Mouse (Mus musculus) forebrain, embryonic 16.5 days (tissue): ENCODE measurements around the gene Atrnl1. TPM values are rescaled to one million over a fixed set of nuclear protein-coding genes. Genes with fewer than 3 reads are reported as not detected.

Source experiments
- ATAC-seq: fragments of 200-750 bp; cut with Nextera tagmentation; 2 replicates; pipeline ENCODE4 v1.8.0; 2017; ENCODE audit warnings: mild to moderate bottlenecking, moderate library complexity
- H3K27ac ChIP-seq: fragments of 300-500 bp; sonication (generic); 2 replicates; pipeline ENCODE4 v1.5.1; 2014; ENCODE audit warnings: low read length, control low read depth
- H3K27me3 ChIP-seq: fragments of 300-500 bp; sonication (generic); replicated peaks from 2 replicates; pipeline ENCODE4 v1.6.1; 2014; ENCODE audit warnings: low read length; ENCODE audit not compliant: control insufficient read depth, insufficient read depth
- H3K36me3 ChIP-seq: fragments of 300-500 bp; sonication (generic); 2 replicates; pipeline ENCODE4 v1.6.1; 2014; ENCODE audit not compliant: control insufficient read depth, insufficient read depth
- H3K4me1 ChIP-seq: fragments of 300-500 bp; sonication (generic); replicated peaks from 2 replicates; pipeline ENCODE4 v1.6.1; 2014; ENCODE audit warnings: low read length; ENCODE audit not compliant: control insufficient read depth, insufficient read depth
- H3K4me2 ChIP-seq: fragments of 300-500 bp; sonication (generic); 2 replicates; pipeline ENCODE4 v1.6.1; 2014; ENCODE audit warnings: mild to moderate bottlenecking, low read length, control low read depth
- H3K4me3 ChIP-seq: fragments of 300-500 bp; sonication (generic); replicated peaks from 2 replicates; pipeline ENCODE4 v1.5.1; 2014; ENCODE audit warnings: mild to moderate bottlenecking, low read length, control low read depth
- H3K9ac ChIP-seq: fragments of 300-500 bp; sonication (generic); replicated peaks from 2 replicates; pipeline ENCODE4 v1.6.1; 2014; ENCODE audit warnings: low read depth, low read length, control low read depth
- H3K9me3 ChIP-seq: fragments of 300-500 bp; sonication (generic); 2 replicates; pipeline ENCODE4 v1.6.1; 2016; ENCODE audit warnings: low read length; ENCODE audit not compliant: control insufficient read depth
- WGBS: fragments of 180-500 bp; shearing (Covaris S2); extraction: QIAGEN DNeasy Blood & Tissue Kit; methylation state at CpG from one replicate; pipeline ENCODE4 v1.1.7; 2014; 5-methylcytosine and 5-hydroxymethylcytosine counted together
- polyA plus RNA-seq: library from polyadenylated mRNA; unstranded; fragments of >200 nt; fragmentation: Nextera tagmentation; extraction: Ambion mirVana; gene quantifications from 2 replicates; pipeline ENCODE4 v1.2.1, GENCODE M21; 2015

Atrnl1 gene
- polyA plus RNA-seq, 1 experiment from 2014 or later = 8.3 TPM

GRCm38 (mm10) chr19:57603593-57603992 is 7.2 kb upstream of the Atrnl1 start:
- Histone ChIP-seq H3K27ac (no peak overlapping the region), H3K4me2 (no peak overlapping the region), H3K4me1 (peaks cover 12% of the 10 kb centered on the region), H3K4me3 (no peak overlapping the region), H3K36me3 (no peaks in the 10 kb centered on the region), H3K9ac (no peak overlapping the region), H3K9me3 (no peaks in the 10 kb centered on the region), H3K27me3 (no peaks in the 10 kb centered on the region)
- no peak for ATAC-seq
- 84% methylated on average over 3 of the region's 3 CpGs for WGBS

- Histone ChIP-seq H3K27ac (no peak overlapping the region), H3K9me3 (no peaks in the 10 kb centered on the region), H3K4me3 (no peak overlapping the region), H3K4me1 (peaks cover 8% of the 10 kb centered on the region), H3K36me3 (no peaks in the 10 kb centered on the region), H3K27me3 (no peaks in the 10 kb centered on the region), H3K4me2 (no peak overlapping the region), H3K9ac (no peak overlapping the region)
- ATAC-seq = no peak
- 93% methylated on average over 3 of the region's 3 CpGs for WGBS
These were observed 4.9 kb upstream of the Atrnl1 start for GRCm38 (mm10) chr19:57605941-57606340.

- no peak overlapping the region for H3K27ac ChIP-seq
- 93% methylated on average over 10 of the region's 10 CpGs for WGBS
- ATAC-seq = no peak
- H3K36me3 ChIP-seq = no peaks in the 10 kb centered on the region
- no peaks in the 10 kb centered on the region for H3K9me3 ChIP-seq
- H3K9ac ChIP-seq = no peak overlapping the region
- peaks cover 8% of the 10 kb centered on the region for H3K4me1 ChIP-seq
- H3K27me3 ChIP-seq = no peaks in the 10 kb centered on the region
- no peak overlapping the region for H3K4me2 ChIP-seq
- no peak overlapping the region for H3K4me3 ChIP-seq
These were observed 4.5 kb upstream of the Atrnl1 start for GRCm38 (mm10) chr19:57606351-57606750.

GRCm38 (mm10) chr19:57609361-57610057 is 1.3 kb upstream of the Atrnl1 start:
- Histone ChIP-seq H3K9me3 (no peaks in the 10 kb centered on the region), H3K4me1 (peaks cover 23% of the 10 kb centered on the region), H3K27ac (peak overlapping the region; percentile 98), H3K9ac (peak overlapping the region; percentile 90), H3K4me2 (peak overlapping the region; percentile 97), H3K36me3 (no peaks in the 10 kb centered on the region), H3K27me3 (no peaks in the 10 kb centered on the region), H3K4me3 (peak overlapping the region; percentile 78)
- ATAC-seq = no peak
- WGBS = 2% methylated on average over 12 of the region's 12 CpGs

GRCm38 (mm10) chr19:57610058-57610475 is 767 bp upstream of the Atrnl1 start:
- 0% methylated on average over 21 of the region's 21 CpGs for WGBS
- peak overlapping the region; percentile 78 for H3K4me3 ChIP-seq

GRCm38 (mm10) chr19:57611291-57612178 is 701 bp downstream of the Atrnl1 start:
- H3K27ac ChIP-seq = peak overlapping the region; percentile 98
- H3K36me3 ChIP-seq = no peaks in the 10 kb centered on the region
- H3K9ac ChIP-seq = peak overlapping the region; percentile 90
- no peaks in the 10 kb centered on the region for H3K9me3 ChIP-seq
- peak overlapping the region; percentile 78 for H3K4me3 ChIP-seq
- WGBS = under 1% methylated on average over 49 of the region's 57 CpGs
- H3K4me1 ChIP-seq = peaks cover 23% of the 10 kb centered on the region
- no peaks in the 10 kb centered on the region for H3K27me3 ChIP-seq
- peak; percentile 61 for ATAC-seq
- H3K4me2 ChIP-seq = peak overlapping the region; percentile 97

More at GRCm38 (mm10) chr19:57610058-57610475, 767 bp upstream of the Atrnl1 start:
- Histone ChIP-seq H3K4me2 (peak overlapping the region; percentile 97), H3K4me1 (peaks cover 23% of the 10 kb centered on the region), H3K27me3 (no peaks in the 10 kb centered on the region), H3K9ac (peak overlapping the region; percentile 90), H3K27ac (peak overlapping the region; percentile 98), H3K9me3 (no peaks in the 10 kb centered on the region), H3K36me3 (no peaks in the 10 kb centered on the region)
- ATAC-seq = peak; percentile 27

- 9% methylated on average over 2 of the region's 2 CpGs for WGBS
- Histone ChIP-seq H3K36me3 (no peaks in the 10 kb centered on the region), H3K4me3 (peak overlapping the region; percentile 78), H3K4me2 (peak overlapping the region; percentile 97), H3K4me1 (peaks cover 23% of the 10 kb centered on the region), H3K9me3 (no peaks in the 10 kb centered on the region), H3K27ac (no peak overlapping the region; the same call in 1 of the 2 replicates), H3K9ac (peak overlapping the region; percentile 90), H3K27me3 (no peaks in the 10 kb centered on the region)
- no peak for ATAC-seq
These were observed 1.3 kb downstream of the Atrnl1 start for GRCm38 (mm10) chr19:57612179-57612472.

- Histone ChIP-seq H3K36me3 (no peaks in the 10 kb centered on the region), H3K4me3 (no peak overlapping the region), H3K27ac (no peak overlapping the region), H3K9me3 (no peaks in the 10 kb centered on the region), H3K4me2 (no peak overlapping the region), H3K4me1 (peaks cover 16% of the 10 kb centered on the region), H3K27me3 (no peaks in the 10 kb centered on the region), H3K9ac (no peak overlapping the region)
- 73% methylated on average over 9 of the region's 9 CpGs for WGBS
- ATAC-seq = no peak
These were observed 5.3 kb downstream of the Atrnl1 start for GRCm38 (mm10) chr19:57615972-57616621.

- no peaks in the 10 kb centered on the region for H3K4me1 ChIP-seq
- no peak overlapping the region for H3K4me3 ChIP-seq
- H3K9ac ChIP-seq = no peak overlapping the region
- H3K4me2 ChIP-seq = no peak overlapping the region
- 87% methylated on average over 9 of the region's 9 CpGs for WGBS
- no peaks in the 10 kb centered on the region for H3K27me3 ChIP-seq
- ATAC-seq = no peak
- no peak overlapping the region for H3K27ac ChIP-seq
- H3K9me3 ChIP-seq = no peaks in the 10 kb centered on the region
- no peaks in the 10 kb centered on the region for H3K36me3 ChIP-seq
These were observed 8.3 kb downstream of the Atrnl1 start for GRCm38 (mm10) chr19:57619088-57619487.
